Mouse (Mus musculus) midbrain, embryonic 11.5 days (tissue): ENCODE measurements around the gene 3110040M04Rik. TPM values are rescaled to one million over a fixed set of nuclear protein-coding genes. Genes with fewer than 3 reads are reported as not detected.
"Not testable (repeated sequence)": the region's sequence is repeated elsewhere in the genome, so short reads cannot be mapped to it uniquely, and the experiment has no call there.

Source experiments
- ATAC-seq: fragments of 200-750 bp; cut with Nextera tagmentation; 2 replicates; pipeline ENCODE4 v1.8.0; 2017; ENCODE audit warnings: moderate TSS enrichment, moderate library complexity; ENCODE audit not compliant: low FRiP score
- DNase-seq: peaks from one replicate; pipeline ENCODE4 v3.0.0; 2015; ENCODE audit warnings: low spot score; ENCODE audit errors: missing footprints
- H3K27ac ChIP-seq: fragments of 300-500 bp; sonication (generic); 2 replicates; pipeline ENCODE4 v1.5.1; 2014; ENCODE audit warnings: low read depth, low read length
- H3K27me3 ChIP-seq: fragments of 300-500 bp; sonication (generic); 2 replicates; pipeline ENCODE4 v1.6.1; 2014; ENCODE audit warnings: mild to moderate bottlenecking, low read length, moderate library complexity, mixed read lengths; ENCODE audit not compliant: control insufficient read depth, insufficient read depth
- H3K36me3 ChIP-seq: fragments of 300-500 bp; sonication (generic); 2 replicates; pipeline ENCODE4 v1.6.1; 2014; ENCODE audit warnings: mild to moderate bottlenecking, low read length, moderate library complexity, mixed read lengths; ENCODE audit not compliant: control insufficient read depth, insufficient read depth
- H3K4me1 ChIP-seq: fragments of 300-500 bp; sonication (generic); 2 replicates; pipeline ENCODE4 v1.6.1; 2014; ENCODE audit warnings: low read length; ENCODE audit not compliant: control insufficient read depth, insufficient read depth
- H3K4me2 ChIP-seq: fragments of 300-500 bp; sonication (generic); 2 replicates; pipeline ENCODE4 v1.6.1; 2014; ENCODE audit warnings: mild to moderate bottlenecking, moderate library complexity
- H3K4me3 ChIP-seq: fragments of 300-500 bp; sonication (generic); 2 replicates; pipeline ENCODE4 v1.5.1; 2014; ENCODE audit warnings: low read depth, low read length
- H3K9ac ChIP-seq: fragments of 300-500 bp; sonication (generic); 2 replicates; pipeline ENCODE4 v1.6.1; 2014; ENCODE audit warnings: low read length
- H3K9me3 ChIP-seq: fragments of 300-500 bp; sonication (generic); 2 replicates; pipeline ENCODE4 v1.6.1; 2016; ENCODE audit warnings: low read length; ENCODE audit not compliant: control insufficient read depth
- WGBS: fragments of 180-500 bp; shearing (Covaris S2); extraction: QIAGEN DNeasy Blood & Tissue Kit; methylation state at CpG from one replicate; pipeline ENCODE4 v1.1.7; 2014; 5-methylcytosine and 5-hydroxymethylcytosine counted together
- polyA plus RNA-seq: library from polyadenylated mRNA; unstranded; fragments of >200 nt; fragmentation: Nextera tagmentation; extraction: Ambion mirVana; gene quantifications from 2 replicates; pipeline ENCODE4 v1.2.1, GENCODE M21; 2014

The 3110040M04Rik gene
- polyA plus RNA-seq, 1 experiment from 2014 or later, result 0.38 TPM

GRCm38 (mm10) chr1:151168637-151169036 is 35.3 kb upstream of the 3110040M04Rik start:
- Histone ChIP-seq H3K9me3 (no peaks in the 10 kb centered on the region), H3K9ac (no peak overlapping the region), H3K4me2 (no peak overlapping the region), H3K27ac (no peak overlapping the region), H3K4me3 (no peak overlapping the region), H3K27me3 (no peaks in the 10 kb centered on the region), H3K4me1 (peaks cover 7% of the 10 kb centered on the region), H3K36me3 (no peaks in the 10 kb centered on the region)
- whole genome bisulfite sequencing, result 70% methylated on average over 3 of the region's 3 CpGs
- DNase-seq (no peak), ATAC-seq (0 out of 2 replicates have a peak, but pooled peaks have one; percentile 28)

GRCm38 (mm10) chr1:151171572-151172461 is 32.1 kb upstream of the 3110040M04Rik start:
- ATAC-seq, result no peak
- H3K4me3 ChIP-seq, result no peak overlapping the region

GRCm38 (mm10) chr1:151177030-151177936 is 26.6 kb upstream of the 3110040M04Rik start:
- H3K27me3 ChIP-seq, result no peaks in the 10 kb centered on the region
- H3K9ac ChIP-seq, result no peak overlapping the region
- ATAC-seq, result peak; percentile 85
- no peak overlapping the region for H3K4me3 ChIP-seq
- H3K27ac ChIP-seq, result no peak overlapping the region
- peaks cover 12% of the 10 kb centered on the region for H3K4me1 ChIP-seq
- H3K4me2 ChIP-seq, result peak overlapping the region; percentile 22
- no peaks in the 10 kb centered on the region for H3K36me3 ChIP-seq
- WGBS, result 3% methylated on average over 10 of the region's 10 CpGs
- H3K9me3 ChIP-seq, result no peaks in the 10 kb centered on the region
- DNase-seq, result peak; percentile 90

More at GRCm38 (mm10) chr1:151171572-151172461, 32.1 kb upstream of the 3110040M04Rik start:
- Histone ChIP-seq H3K27me3 (no peaks in the 10 kb centered on the region), H3K9me3 (no peaks in the 10 kb centered on the region), H3K27ac (no peak overlapping the region), H3K36me3 (no peaks in the 10 kb centered on the region), H3K4me2 (no peak overlapping the region), H3K9ac (no peak overlapping the region), H3K4me1 (peaks cover 11% of the 10 kb centered on the region)
- DNase-seq, result no peak
- 83% methylated on average over 2 of the region's 2 CpGs for WGBS

GRCm38 (mm10) chr1:151177937-151178271 is 26.0 kb upstream of the 3110040M04Rik start:
- Histone ChIP-seq H3K4me2 (peak overlapping the region; percentile 22), H3K9ac (no peak overlapping the region), H3K4me3 (no peak overlapping the region), H3K36me3 (no peaks in the 10 kb centered on the region), H3K27ac (peak overlapping the region; percentile 16; the same call in 1 of the 2 replicates), H3K4me1 (peaks cover 12% of the 10 kb centered on the region), H3K9me3 (no peaks in the 10 kb centered on the region), H3K27me3 (no peaks in the 10 kb centered on the region)
- WGBS, result 11% methylated on average over 4 of the region's 4 CpGs
- ATAC-seq (peak; percentile 28; the same call in 1 of the 2 replicates), DNase-seq (peak; percentile 91)

- H3K9me3 ChIP-seq, result no peaks in the 10 kb centered on the region
- ATAC-seq (peak; percentile 70), DNase-seq (no peak)
- H3K36me3 ChIP-seq, result no peaks in the 10 kb centered on the region
- no peaks in the 10 kb centered on the region for H3K27me3 ChIP-seq
- no peak overlapping the region for H3K4me3 ChIP-seq
- WGBS, result 16% methylated on average over 2 of the region's 2 CpGs
- H3K9ac ChIP-seq, result no peak overlapping the region
- no peak overlapping the region for H3K27ac ChIP-seq
- H3K4me2 ChIP-seq, result no peak overlapping the region
- peaks cover 12% of the 10 kb centered on the region for H3K4me1 ChIP-seq
Measured at GRCm38 (mm10) chr1:151178505-151179083, 25.3 kb upstream of the 3110040M04Rik start.

GRCm38 (mm10) chr1:151180167-151180566 is 23.8 kb upstream of the 3110040M04Rik start:
- Histone ChIP-seq H3K4me2 (no peak overlapping the region), H3K36me3 (no peaks in the 10 kb centered on the region), H3K4me3 (no peak overlapping the region), H3K27ac (no peak overlapping the region), H3K27me3 (no peaks in the 10 kb centered on the region), H3K9ac (no peak overlapping the region), H3K4me1 (peaks cover 12% of the 10 kb centered on the region), H3K9me3 (no peaks in the 10 kb centered on the region)
- no peak for ATAC-seq
- DNase-seq, result no peak
- 74% methylated on average over 2 of the region's 2 CpGs for WGBS

GRCm38 (mm10) chr1:151182266-151182665 is 21.7 kb upstream of the 3110040M04Rik start, which contains the start of gene Gm47985:
Gene Gm47985, plus strand, starts transcription at chr1:151182537.
- H3K36me3 ChIP-seq, H3K9ac ChIP-seq, H3K4me3 ChIP-seq, DNase-seq, H3K27me3 ChIP-seq, H3K27ac ChIP-seq, H3K4me1 ChIP-seq, H3K4me2 ChIP-seq, ATAC-seq, H3K9me3 ChIP-seq: not testable (repeated sequence)
- WGBS, result no CpG with 5 or more reads among the region's 7 CpGs

GRCm38 (mm10) chr1:151186186-151186585 is 17.7 kb upstream of the 3110040M04Rik start:
- H3K27ac ChIP-seq, H3K4me2 ChIP-seq, H3K4me3 ChIP-seq, H3K9me3 ChIP-seq, H3K27me3 ChIP-seq, DNase-seq, H3K4me1 ChIP-seq, ATAC-seq, H3K36me3 ChIP-seq, H3K9ac ChIP-seq: not testable (repeated sequence)
- 83% methylated on average over 3 of the region's 3 CpGs for WGBS
